Mouse (Mus musculus): ENCODE measurements at regions not wholly inside any gene's neighbourhood (a gene's known extent, or its start where the extent isn't known, plus 50 kb on each side); places are given as distances from the start of the nearest gene placed in this dataset.

DNA sequence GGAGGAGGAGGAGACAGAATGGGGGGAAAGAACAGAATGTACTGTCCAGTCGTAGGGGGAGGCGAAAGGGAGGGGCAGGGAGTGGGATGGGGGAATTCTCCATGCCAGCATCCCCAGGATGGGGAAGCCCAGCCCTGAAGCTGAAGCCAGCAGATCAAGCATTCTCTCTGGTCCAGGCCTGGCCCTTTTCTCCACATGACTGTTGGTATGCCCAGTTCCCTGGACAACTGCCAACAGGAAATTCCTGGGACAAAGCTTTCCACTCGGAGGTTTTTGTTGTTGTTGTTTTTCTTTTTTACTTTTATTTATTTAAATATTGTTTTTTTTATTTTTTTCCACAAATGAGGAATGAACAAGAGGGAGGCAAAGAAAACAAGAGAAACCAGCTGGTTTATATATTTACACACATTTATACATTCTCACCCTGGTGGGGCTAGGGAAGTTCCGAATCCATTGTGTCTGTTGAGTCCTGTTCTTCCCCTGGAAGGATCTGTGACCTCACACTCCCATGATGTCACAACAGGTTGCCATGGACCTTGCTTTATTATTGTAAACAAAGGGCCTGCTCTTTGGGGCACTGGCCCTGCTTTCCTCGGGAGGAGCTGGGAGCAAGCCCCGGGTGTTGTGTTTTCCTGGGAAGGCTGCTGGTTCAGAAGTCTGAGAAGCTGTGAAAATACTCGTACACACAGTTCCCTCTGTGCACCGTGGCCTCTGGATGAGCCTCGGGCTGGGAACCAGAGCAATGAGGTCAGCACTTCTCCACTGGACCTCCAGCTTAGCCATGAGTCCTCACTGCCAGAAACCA is 135.5 kb upstream of the Med13l start:
- peak; percentile 59 for DNase-seq (ENCODE audit: low read depth, low spot score)

DNA sequence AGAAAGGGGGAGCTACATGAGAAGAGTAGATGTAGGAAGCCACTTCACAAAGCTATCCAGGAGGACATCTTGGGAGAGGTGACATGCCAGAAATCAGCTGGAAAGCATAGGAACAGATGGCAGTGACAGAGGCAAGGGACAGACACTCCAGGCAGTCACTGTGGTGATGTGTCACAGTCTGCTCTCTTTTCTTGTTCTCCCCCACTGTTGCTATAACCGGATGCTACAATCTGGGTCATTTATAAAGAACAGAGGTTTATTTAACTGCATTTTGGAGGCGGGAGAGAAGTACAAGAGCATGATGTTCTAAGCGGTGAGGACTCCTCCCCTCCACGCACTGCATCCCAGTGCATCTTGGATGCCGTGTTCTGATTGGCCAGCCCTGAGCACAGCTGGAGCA is 133.8 kb upstream of the Med13l start:
- no peak for DNase-seq (ENCODE audit: low read depth, low spot score)

DNA sequence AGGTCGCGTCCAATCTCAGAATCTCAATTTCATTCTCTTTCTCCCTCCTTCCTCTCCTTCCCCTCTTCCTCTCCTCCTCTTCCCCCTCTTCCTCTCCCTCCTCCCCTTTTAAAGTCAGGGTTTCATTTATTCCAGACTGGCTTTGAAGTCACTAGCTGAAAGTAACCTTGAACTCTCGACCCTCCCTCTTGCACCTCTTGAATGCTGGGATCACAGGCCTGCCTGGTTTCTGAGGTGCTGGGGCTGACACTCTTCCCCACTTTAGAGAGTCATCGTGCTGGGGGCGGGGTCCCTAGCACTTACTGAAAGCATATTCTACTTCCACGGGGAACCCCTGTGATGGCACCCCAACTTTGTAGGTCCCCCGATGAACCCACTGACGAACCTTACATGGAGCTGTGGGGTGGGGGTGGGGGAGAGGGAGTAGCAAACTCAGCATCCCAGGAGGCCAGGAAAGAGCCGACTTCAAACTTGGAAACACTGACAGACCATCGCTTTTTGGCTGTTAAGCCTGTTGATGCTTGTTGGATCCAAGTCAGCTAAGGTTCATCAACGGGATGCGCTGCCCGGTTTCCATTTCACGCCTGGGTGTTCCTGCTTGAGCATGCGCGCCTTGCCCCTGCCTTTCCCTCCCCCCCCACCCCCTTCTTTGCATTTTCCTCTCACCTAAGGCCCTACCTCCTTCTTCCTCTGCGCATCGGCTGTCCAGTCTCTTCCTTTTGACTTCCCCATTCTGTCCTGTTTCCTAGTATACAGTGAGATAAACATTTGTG is 132.0 kb upstream of the Med13l start:
- DNase-seq (ENCODE audit: low read depth, low spot score) = no peak

DNA sequence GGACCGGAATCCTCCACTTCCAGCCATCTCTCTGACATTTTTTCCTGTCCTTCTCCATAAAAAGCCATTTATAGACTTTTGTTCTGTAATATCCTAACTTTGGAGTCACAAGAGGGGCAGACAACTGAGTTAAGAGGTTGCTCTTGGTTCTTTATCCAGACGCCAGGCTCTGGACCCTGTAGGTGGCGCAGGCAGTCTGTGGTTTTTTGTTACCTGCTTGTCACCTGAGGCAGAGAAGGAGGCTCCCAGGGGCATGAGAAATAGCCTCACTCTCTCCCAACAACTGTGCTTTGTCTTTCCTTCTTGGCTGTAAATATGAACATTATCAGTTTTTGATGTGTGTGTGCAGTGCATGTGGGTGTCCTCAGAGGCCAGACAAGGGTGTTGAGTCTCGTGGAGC is 126.9 kb upstream of the Med13l start:
- DNase-seq (ENCODE audit: low read depth, low spot score) = no peak

DNA sequence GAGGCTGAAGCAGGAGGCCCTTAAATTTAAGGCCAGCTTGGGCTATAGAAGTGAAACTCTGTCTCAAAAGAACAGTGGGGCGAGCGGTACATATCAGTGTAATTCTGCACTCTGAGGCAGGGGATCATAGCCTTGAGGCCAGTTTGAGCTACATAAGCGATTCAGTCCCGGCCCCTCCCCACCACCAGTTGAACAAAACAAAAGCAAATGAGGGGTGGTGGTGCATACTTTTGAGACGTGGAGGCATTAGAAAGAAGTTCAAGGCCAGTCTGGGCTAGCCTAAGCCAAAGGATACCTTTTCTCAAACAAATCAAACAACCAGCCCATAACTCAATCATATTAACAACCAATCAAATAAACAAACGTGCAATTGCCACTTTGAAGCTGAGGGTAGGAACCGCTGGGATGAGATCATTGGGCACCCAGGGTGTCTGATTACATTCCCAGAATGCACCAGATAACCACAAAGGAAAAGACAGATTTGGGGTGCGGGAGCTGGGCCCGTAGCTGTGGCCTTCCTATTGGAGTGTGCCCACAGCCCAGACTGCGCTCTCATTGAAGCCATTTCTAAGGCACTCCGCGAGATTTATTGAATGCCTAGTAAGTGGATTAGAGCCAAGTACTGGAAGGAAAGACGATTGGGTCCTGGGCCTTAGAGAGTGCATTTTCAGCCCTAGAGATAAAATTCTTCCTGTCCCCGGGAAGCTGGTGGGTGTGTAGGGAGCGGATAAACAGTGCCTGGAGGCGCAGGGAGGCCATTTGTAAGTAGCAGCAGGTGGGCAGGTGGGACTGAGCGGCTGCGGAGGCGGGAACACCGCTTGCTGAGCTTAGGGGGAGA is 125.5 kb upstream of the Med13l start:
- no peak for DNase-seq (ENCODE audit: low read depth, low spot score)

DNA sequence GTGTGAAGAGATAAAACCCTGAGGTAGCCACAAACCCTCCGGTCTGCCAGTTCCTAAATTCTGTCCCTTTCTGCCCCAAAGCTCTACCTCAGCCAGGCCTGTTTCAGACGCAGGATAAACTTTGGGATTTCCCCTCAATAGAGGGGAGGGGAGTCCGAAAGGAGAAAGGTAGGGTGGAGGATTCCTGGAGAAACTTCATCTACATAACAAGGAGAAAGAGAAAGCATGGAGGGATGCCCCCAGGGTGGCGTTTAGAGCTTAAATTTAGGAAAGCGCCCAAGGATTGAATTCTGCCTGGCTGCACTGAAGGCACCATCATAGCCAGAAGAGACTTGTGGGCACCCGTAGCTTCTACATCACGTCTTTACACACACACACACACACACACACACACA is 124.9 kb upstream of the Med13l start:
- no peak for DNase-seq (ENCODE audit: low read depth, low spot score)

DNA sequence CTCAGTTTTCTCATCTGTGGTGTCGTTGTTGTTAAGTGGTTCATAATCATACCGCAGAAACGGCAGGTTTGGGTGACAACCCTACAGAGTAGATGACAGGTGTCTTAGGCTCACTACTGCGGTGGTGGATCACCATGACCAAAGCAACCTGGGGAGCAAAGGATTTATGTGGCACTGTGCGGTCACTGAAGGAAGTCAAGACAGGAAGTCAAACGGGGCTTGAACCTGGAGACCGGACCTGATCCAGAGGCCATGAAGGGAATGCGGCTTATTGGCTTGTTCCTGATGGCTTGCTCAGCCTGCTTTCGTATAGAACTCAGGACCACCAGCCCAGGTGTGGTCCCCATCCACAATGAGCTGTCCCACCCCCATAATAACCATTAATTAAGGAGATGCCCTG is 124.4 kb upstream of the Med13l start:
- no peak for DNase-seq (ENCODE audit: low read depth, low spot score)

DNA sequence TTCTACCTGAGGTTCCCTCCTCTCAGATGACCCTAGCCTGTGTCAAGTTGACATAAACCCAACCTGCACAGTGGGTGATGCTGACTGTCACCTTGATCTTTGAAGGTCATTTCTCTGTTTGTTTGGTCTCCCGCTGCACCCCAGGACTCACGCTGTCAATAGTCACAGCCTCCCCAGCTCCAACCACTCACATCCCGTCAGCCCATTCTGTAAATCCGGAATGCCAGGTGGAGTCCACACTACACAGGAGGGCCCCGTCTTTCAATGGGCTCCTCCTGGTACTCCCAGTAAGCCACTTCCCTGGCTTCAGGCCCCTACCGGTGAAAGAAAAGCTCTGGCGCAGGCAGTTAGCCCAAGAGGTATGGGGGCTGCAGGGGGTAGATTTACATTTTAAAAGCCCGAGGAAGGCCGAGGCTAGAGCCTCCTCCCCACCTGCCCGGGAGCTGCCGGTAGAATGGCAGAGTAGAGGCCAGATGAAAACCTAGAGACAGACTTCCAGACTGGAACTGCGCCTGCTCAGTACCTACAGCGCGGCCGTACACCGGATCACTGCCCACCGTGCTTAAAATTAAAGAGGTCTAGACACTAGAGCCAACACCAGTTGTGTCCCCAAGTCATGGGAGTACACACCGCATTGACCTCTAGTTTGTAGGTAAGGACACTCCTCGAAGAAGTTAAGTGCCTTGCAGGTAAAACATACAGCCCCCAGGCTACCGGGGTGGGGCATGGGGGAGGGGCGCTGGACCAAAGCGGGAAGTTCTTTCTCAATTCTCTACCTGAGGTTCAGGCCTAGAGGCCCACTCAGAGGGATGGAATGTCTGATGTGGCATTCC is 123.8 kb upstream of the Med13l start:
- DNase-seq (ENCODE audit: low read depth, low spot score) = no peak

DNA sequence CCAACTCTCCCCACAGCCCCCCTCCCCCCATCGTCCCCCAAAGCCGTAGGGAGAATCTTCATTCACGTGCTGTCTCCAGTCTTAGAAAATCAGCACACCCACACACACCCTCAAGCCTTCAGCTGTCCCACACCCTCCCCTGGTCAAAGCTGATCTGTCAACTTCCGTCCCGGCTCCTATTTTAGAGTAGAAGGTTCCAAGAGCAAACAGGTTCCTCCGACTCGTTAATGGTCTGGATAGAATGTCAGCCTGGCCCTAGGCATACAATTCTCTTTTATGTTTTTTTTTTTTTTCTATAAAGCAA is 123.2 kb upstream of the Med13l start:
- no peak for DNase-seq (ENCODE audit: low read depth, low spot score)

DNA sequence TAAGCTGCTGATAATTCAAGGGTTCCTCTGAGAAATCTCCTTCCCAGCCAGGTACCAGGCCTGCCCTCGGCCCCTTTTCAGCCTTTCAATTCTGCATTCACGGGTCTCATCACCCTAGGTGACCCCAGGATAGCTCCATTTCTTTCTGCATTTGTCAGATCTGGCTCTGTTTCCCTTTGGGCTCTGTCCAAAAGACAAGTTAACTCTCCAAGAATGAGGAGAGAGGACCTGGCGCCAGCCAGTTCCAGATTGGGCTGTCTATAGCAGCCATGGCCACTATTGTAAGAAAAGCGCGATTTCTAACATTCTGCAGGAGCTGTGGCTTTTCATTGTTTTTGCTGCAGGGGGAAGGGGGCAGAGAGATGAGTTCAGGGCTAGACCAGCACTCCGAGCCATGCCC is 122.5 kb upstream of the Med13l start:
- DNase-seq (ENCODE audit: low read depth, low spot score) = no peak

DNA sequence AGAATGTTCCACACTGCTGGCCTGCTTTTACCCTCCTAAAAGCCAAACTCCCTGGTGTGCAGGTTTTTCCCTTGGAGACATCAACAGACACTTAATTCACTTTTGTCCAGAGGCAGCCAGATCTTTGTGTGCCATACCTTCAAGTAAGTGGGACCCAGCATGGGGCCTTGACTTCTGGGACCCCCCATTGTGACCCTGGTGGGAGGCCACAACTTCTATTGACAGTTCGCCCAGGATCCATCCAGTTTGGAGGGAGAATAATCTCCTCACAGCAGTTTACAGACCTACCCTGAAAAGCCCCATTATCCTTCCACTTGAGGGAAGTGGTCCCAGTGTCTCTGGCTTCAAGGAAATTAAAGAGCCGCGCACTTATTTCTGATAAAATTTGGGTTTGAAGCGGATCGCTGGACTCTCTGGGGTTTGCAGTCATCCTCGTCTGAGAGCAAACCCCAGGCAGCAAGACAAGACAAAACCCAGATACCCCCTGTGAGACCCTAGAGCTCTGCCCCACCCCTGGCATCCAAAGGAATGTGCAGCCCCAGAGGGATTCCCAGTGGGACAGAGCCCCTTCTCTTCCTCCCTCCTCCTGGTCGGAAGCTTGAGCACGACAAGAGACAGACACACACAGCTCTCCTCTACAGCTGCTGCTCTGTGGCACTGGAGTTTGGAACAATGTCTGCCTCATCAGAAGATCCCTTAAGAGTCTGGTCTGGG is 115.8 kb upstream of the Med13l start:
- DNase-seq (ENCODE audit: low read depth, low spot score) = no peak

DNA sequence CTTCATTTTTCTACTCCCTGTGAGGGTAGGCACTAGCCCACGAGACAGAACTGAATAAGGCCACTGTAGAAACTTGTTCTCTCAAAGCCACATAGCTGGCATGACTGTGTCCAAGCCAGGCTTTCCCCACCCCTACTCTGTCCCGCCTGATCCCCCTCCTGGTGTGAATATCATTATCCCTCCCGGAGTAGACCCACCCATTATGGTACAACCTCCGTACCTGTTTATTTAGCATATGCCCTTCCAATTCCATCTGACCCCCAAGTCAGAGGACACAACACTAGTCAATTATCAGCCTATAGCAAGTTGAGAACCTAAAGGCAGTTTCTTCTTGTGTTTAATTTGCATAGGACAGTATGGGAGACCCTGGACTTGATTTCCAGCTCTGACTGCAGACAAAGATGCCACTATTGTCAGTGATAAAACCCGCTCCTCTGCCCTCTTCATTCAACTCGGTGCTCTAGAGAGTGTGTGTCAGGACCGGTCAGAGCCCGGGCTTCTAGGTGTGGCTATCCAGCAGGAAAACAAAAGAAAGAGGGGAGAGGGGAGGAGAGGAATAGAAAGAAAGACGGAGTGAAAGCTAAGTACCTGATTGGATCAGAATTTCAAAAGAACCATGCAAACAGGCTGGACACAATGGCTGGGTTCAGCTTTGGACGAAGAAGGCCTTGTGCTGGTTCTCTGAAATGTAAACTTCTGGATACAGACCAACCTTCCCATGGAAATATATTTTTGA is 115.1 kb upstream of the Med13l start:
- no peak for DNase-seq (ENCODE audit: low read depth, low spot score)

DNA sequence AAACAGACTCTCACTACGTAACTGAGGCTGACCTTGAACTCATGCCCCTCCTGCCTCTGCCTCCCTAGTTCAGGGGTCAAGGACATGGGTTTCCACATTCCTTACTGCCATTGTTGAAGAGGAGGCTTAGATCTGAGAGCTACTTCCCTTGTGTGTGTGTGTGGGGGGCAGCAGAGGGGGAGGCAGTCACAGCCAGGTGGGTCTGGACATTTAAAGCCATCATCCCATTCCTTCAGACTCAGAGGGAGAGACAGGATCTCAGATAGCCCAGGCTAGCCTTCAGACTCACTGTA is 114.5 kb upstream of the Med13l start:
- DNase-seq (ENCODE audit: low read depth, low spot score) = no peak

DNA sequence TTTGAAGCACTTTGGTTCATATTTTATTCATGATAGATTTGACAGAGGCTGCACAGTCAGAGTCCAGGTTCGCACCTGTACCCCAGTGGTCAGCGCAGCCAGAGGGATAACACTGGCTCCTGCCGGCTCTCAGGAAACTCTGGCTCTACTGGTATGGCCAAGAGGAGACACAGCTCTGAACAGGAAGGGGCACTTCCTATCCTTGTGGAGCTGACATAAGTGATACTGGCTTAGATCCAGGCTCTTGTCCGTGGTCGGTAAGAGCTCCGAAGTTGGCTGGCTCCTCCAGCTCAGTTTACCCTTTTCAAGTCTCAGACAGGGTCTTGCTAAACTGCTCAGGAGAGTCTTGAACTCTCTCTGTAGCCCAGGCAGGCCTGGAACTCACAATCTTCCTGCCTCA is 113.6 kb upstream of the Med13l start:
- no peak for DNase-seq (ENCODE audit: low read depth, low spot score)

DNA sequence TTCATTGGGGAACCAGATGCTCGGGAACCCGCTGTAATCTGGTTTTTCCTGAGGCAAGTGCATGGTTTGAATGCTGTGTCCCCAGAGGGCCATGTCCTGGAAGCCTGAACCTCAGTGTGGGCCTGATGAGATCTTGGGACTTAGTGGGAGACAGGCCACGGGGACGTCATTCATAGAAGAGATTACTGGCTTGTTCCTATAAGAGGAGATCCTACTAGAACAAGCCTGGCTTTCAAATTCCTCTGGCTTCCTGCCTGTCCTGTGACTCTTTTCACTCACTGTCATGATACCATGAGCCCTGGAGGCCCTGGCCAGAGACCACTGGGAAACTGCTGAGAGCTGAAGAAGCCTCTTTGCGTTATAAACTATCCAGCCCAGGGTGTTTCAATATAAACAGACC is 113.1 kb upstream of the Med13l start:
- no peak for DNase-seq (ENCODE audit: low read depth, low spot score)

DNA sequence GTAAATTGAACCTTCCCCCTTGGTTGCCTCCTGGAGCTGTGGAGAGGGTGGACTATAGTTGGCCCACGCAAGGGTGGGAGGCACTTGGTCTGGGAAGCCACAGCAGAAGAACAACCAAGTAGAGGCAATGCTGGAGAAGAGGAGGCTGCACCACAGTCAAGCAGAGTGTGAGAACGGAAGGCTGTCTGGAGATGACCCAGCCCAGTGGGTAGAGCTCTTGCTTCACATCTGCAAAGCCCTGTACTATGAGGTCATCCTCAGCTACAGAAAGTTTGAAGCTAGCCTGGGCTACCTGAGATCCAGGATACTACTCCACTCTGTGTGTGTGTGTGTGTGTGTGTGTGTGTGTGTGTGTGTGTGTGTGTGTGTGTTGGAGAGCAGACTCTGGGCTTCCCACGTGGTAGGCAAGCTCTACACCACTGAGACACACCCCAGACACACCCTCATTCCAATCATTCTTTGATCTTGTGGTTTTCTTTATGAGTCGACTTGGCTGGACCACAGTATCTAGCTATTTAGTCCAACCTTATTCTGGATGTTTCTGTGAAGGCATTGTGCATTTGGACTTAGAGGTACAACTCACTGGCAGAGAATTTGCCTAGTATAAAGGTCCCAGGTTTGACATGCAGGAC is 111.5 kb upstream of the Med13l start:
- DNase-seq (ENCODE audit: low read depth, low spot score) = no peak

DNA sequence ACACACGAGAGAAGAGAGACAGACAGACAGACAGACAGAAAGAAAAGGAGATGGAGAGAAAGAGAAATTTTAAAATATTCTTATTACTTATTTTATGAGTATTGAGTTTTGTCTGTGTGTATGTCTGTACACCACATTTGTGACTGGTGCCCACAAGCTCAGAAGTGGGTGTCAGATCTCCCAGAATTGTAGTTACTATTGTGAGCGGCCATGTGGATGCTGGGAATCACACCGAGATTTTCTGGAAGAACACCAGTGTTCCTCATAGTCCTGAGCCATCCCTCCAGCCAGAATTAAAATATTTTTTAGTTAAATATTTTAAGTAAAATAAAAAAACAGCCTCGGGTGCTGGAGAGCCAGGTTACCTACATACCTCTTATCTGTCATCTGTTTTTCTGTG is 110.6 kb upstream of the Med13l start:
- no peak for DNase-seq (ENCODE audit: low read depth, low spot score)

DNA sequence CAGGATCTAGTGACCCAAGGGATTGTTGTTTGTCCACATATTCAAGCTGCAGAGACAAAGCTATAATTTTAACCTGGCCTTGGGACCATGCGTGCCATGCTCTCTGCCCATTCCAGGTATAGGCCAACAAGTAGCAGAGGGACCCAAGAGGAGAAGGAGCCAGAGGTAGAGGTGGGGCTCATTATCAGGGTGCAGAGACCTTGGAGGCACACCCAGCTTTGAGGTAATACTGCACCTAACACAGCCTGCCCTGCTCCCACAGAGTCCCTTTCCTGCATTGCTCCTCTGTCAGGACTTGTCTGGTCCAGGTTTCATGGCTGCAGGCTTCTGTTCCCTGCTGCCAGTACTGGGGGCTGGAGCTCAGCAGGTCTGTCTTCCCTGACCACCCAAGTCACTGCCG is 108.4 kb upstream of the Med13l start:
- no peak for DNase-seq (ENCODE audit: low read depth, low spot score)

DNA sequence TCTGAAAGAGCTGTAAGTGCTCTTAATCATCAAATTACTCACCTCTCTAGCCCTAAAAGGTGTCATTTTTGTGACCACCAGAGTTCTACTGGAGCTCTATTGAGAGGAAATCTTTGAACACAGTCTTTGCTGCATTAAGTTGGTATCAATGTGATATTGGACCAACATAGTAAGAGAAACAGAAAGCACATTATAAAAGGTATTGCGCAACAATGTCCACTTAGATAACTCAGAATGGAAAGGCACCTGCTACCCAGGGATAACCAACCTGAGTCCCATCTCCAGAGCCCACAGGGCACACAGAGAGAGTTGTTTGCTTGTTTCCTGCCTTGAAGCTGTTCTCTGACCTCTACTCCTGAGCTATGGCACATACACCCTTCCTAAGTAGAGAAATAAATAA is 106.4 kb upstream of the Med13l start:
- DNase-seq (ENCODE audit: low read depth, low spot score) = no peak

DNA sequence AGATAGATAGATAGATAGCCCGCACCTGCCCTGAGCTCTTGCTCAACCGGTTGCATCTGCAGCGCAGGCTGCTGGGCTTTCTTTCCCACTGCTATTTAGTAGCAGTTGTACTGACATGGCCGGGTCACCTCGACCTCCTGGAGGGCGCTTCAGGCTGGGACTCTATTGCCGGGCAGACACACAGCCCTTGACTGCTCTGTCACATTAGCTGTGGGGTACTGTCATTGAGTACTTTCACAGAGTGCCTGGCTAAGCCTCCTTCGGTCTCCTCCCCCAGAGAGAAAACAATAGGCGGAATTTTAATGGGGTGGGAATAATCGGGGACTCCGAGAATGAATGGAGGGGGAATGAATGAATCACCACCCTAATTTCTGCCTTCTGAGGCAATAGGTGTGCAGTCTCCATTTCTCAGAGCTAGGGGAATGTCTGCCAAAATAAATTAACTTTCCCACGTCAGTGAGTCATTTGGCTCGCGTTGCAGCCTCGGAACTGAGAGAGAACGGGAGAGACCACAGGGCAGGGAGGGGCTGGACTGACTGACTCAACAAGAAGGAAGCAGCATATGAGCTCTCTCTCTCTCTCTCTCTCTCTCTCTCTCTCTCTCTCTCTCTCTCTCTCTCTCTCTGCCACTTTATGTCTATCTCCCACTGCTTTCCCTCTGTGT is 101.6 kb upstream of the Med13l start:
- peak; percentile 56 for DNase-seq (ENCODE audit: low read depth, low spot score)
